Mouse (Mus musculus): ENCODE measurements around the gene Gpd1.
"Not testable (repeated sequence)": the region's sequence is repeated elsewhere in the genome, so short reads cannot be mapped to it uniquely, and the experiment has no call there.

The Gpd1 gene

DNA sequence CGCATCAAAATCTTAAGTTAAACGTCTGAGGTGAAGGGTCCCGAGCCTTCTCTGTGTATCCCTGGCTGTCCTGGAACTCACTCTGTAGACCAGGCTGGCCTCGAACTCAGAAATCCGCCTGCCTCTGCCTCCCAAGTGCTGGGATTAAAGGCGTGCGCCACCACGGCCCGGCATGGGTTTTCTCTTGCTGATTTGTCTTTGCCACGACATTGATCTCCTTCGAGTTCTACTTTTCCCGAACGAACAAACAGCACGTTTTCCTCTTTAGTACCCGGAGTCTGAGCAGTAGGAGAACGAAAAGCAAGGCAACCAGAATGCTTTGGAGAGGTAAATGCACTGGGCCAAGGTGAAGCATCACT, 15.7 kb upstream of the Gpd1 start:
- DNase-seq (ENCODE audit: low read depth, low spot score) = not testable (repeated sequence)

DNA sequence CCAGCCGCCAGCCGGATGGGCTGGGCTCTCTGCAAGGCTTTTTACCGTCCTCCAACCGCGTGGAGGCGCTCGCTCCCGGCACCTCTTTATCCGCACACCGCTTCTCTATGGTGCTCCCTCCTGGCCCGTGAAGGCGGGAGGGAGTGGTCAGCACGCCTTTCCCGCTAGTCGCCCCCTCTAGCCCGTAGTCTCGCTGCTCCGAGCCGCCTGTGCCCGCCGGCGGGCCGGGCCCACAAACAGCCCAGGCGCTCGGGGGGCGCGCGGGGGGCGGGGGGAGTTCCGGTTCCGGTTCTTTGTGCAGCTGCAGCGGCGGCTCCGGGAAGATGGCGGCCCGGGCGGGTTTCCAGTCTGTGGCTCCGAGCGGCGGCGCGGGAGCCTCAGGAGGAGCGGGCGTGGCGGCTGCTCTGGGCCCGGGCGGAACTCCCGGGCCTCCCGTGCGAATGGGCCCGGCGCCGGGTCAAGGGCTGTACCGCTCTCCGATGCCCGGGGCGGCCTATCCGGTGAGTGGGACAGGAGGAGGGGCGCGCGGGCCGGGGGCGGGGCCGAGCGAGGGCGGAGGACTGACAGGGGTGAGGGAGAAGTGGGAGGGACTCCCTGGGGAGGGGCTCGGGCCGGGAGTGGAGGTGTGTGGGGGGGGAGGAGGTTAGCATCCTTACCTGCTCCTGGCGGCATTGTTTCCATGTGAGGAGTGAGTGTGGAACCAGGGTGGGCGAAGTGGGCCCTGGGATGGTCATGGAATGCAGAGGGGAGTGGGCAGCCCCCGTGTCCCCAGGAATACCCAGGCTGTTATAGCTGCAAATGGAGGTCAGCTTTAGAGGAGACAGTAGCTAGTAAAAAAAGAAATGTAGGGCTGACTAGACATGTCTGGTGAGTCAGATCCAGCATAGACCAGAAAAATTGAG, 15.1 kb upstream of the Gpd1 start, which contains the start of gene Smarcd1:
Gene Smarcd1 (plus strand): TSS at position 131 of the 902 bp plus-strand sequence.
- DNase-seq (ENCODE audit: low read depth, low spot score) = peak; percentile 92

DNA sequence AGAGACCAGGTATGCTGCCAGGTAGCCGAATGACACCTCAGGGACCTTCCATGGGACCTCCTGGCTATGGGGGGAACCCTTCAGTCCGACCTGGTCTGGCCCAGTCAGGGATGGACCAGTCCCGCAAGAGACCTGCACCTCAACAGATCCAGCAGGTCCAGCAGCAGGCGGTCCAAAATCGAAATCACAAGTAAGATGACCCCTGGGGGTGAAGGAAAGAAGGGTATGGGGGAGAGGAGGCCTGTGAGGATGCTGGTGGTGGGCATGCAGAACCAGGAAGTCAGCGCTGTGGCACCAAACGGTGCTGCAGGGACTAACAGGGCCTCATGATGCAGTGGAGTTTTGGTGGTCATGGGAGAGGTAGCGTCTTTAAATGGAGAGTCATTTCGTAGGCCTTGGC, 14.2 kb upstream of the Gpd1 start:
- DNase-seq (ENCODE audit: low read depth, low spot score) = no peak

DNA sequence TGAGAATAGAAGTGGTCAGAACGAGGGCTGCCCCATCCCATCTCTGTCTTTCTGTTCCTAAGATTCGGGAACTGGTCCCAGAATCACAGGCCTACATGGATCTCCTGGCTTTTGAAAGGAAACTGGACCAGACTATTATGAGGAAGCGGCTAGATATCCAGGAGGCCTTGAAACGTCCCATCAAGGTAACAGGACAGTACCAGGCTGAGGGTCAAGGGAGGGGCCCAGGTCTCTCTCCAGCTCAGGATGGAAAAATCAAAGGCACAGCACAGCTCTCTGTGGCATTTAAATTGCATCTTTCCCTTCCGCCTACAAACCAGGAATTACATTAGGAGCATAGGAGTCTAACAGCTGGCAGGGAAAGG, 13.7 kb upstream of the Gpd1 start:
- DNase-seq (ENCODE audit: low read depth, low spot score) = no peak

DNA sequence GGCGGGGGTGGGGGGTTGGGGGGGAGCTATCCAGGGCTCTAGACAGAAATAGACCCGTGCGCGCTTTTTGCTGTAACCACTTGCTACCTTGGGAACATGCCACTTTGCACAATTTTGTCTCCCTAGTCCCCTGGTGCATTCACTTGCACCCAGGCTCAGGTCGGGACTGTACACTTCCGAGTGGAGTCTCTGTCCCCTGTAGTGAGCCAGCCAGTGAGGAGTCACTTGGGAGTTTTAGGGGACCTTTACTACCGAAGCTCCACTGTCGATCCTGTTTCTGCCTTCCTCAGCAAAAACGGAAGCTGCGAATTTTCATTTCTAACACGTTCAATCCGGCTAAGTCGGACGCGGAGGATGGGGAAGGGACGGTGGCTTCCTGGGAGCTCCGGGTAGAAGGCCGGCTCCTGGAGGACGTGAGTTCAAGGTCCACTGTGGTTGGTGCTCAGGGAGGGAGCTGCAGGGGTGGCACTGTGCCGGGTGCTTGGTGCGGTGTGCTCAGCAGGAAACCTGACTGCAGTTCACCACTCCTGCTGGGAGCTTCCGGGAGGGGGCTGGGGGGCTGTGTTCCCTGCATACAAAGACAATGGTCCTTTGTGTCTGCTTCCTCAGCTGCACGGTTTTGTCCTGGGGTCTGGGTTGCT, 13.2 kb upstream of the Gpd1 start:
- DNase-seq (ENCODE audit: low read depth, low spot score) = no peak

DNA sequence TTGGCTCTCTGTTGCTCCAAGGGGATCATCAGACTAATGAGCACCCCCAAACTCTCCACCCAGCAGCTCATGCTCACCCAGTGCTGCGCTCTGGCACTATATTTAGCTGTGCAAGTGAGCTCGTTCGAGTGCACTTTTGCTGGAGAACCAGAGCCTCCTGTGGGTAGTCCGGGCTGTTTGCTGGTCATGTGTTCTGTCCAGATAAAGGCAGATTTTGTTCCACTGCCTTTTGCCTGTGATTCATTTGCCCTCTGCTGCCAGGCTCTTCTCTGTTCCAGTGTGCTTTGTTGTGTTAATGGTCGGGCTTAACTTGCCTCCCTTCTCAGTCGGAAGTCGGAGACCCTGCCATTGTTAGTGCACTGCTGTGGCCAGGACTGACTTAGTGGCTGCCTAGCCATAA, 12.4 kb upstream of the Gpd1 start:
- no peak for DNase-seq (ENCODE audit: low read depth, low spot score)

DNA sequence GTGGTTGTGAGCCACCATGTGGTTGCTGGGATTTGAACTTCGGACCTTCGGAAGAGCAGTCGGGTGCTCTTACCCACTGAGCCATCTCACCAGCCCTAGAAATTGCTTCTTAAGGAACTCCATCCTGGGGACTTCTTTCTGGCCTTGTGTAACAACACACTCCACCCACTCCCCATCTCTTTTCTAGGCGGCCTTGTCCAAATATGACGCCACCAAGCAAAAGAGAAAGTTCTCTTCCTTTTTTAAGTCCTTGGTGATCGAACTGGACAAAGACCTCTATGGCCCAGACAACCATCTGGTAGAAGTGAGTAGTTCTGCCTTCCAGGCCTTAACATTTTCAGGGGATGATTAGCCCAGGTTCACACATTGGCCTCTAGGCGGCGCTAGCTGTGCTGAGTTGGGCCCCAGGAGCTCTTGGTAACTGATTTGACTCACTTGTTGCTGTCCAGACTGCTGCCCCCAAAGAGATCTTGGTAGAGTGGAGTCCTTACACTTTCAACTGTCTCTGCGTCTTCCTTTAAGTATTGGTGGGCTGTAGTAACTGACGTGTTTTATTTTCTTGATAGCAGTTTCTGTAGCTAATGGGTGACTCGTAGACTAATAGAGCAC, 11.8 kb upstream of the Gpd1 start, which contains the start of gene Gm17349:
Gene Gm17349 (minus strand): TSS at position 51 of the 609 bp plus-strand sequence.
- DNase-seq (ENCODE audit: low read depth, low spot score) = no peak

DNA sequence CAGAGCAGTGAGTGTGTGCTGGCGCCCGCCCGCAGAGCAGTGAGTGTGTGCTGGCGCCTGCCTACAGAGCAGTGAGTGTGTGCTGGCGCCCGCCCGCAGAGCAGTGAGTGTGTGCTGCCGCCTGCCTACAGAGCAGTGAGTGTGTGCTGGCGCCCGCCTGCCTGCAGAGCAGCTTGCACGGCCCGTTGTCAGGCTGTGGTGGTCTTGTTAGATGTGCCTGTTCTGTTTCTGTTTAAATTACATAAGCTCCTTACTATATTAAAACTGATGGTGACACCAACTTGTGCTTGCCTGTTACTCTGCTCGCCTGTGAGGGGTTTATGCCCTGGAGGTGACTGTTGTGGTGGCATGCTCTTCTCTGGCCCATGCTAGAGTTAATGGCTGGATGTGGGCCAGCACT, 9.1 kb upstream of the Gpd1 start:
- no peak for DNase-seq (ENCODE audit: low read depth, low spot score)

DNA sequence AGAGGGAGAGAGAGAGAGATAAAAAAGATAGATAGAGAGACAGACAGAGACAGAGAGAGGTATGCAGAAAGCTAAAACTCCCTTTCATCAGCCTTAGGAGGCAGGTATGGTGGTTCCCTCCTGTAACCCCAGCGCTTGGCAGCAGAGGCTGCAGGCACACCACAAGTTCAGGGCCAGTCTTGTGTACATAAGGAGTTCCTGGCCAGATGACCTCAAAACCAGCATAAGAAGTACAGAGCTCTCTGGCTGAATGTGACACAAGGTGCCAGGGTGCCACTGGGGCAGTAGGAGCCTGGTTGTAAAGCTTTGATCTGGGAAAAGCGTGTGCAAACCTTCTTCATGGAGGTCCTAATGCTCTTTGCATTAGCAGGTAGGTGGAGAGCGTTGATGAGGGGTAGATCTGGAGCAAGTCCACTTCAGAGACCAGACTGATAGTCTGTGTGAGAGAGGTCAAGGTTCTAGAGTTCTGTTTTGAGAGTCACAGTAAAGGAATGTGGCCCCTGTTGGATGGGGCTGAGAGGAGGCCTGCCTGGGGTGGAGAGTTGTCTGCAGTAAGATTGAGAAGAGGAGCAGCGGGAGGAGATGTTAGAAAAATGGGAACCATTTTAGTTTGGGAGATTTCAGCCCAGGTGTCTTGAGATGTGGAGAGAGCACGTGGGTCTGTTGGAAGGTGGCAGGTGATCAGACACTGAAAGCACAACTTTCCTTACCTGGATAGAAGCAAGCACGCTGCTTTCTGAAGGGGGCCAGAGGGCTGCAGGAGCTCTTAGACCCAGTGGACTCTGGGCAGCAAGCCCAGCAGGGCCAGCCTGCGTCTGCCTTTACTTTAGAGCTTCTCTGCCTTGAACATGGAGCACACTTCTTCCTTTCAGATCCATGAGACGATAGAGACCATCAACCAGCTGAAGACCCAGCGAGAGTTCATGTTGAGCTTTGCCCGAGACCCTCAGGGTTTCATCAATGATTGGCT, 6.8 kb upstream of the Gpd1 start:
- no peak for DNase-seq (ENCODE audit: low read depth, low spot score)

DNA sequence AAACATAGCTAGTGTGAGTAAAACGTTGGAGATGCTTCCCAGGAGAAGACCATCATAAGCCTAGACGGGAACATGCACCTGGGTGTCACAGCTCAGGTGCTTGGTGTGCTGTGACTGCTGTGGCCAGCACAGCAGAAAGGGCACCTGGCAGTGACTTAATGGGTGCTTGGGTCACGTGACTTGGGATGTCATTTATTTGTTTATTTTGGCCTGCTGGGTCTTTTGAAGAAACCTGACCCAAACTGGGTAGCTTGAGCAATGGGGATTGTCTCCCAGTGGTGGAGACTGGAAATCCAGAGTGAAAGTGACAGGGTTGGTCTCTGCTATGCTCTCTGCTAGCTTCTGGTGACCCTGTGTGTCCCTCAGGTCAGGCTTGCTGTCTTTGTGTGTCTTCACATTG, 5.8 kb upstream of the Gpd1 start:
- DNase-seq (ENCODE audit: low read depth, low spot score) = no peak

DNA sequence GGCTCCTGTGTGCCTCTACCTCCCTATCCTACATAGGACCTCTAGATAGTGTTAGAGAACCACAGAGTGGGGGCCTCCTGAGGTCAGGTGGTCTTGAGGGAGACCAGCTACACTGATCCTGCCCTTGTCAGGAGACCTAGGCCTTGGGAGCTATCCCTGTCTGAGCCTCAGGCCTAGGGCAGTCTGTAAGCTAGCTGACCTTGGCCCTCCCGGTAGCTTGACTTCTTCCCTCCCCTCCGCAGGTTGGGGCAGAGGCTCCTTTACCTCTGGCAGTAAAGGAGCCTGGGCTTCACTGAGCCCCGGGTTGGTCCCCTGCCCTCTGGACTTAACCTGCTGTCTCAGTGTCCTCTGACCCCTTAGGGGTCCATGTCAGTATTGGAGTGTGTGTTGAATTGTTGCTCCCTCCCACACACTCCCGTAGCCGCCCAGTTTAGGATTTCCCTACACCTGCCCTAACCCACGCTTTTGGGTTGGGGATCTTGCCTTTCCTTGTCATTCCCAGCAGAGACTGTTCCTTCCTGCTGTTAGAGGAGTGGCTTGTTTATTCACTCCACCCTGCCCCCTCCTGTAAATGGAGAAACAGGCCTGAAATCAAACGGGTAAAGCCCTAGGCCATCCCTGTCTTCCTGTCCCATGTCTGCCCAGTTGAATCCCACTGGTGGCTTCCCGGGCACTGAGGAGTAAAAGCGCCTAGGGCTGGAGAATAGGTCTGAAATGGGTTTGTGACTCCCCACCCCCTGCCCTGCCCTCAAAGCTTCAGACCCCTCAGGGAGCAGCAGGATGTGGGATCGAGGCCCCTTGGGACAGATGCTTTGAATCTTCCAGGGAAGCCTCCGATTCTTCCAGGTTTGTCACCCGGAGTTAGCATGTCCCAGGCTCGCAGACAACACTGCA, 4.4 kb upstream of the Gpd1 start:
- no peak for DNase-seq (ENCODE audit: low read depth, low spot score)

DNA sequence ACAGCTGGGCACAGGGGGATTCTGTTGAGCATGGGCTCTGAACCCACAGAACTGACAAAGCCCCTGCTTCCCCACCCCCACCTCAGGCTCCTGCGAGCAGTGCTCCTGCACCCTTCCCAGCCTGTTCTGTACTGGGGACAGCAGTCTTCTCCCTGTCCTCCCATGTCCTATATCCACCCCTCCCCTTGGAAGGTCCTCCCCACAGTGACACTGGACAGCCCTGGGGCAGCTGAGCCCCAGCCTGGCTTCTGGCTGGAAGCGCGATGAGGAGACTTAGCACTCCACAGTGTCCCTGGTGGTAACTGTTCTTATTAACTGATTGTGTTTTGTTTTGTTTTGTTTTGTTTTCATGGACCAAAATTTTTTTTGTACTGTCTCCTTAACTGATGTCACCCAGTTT, 3.7 kb upstream of the Gpd1 start:
- no peak for DNase-seq (ENCODE audit: low read depth, low spot score)

DNA sequence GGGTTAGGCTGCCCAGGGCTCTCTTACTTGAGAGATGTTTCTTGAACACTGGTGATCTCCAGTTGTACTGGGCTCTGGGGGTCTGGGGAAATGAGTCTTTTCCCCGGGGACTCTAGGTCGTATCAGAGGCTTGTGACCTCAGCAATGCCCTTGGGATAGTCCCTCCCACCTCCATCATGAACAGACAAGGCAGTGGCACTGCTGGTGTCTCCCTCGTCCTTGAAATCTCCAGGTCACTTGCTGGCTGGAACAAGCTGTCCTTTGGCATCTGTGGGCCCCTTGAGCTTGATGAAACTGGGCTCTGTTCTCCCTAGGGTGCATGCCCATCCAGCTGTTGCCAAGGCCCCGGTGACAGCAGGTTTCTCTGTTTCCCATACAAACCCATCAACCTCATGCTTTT, 3.1 kb upstream of the Gpd1 start:
- DNase-seq (ENCODE audit: low read depth, low spot score) = no peak

DNA sequence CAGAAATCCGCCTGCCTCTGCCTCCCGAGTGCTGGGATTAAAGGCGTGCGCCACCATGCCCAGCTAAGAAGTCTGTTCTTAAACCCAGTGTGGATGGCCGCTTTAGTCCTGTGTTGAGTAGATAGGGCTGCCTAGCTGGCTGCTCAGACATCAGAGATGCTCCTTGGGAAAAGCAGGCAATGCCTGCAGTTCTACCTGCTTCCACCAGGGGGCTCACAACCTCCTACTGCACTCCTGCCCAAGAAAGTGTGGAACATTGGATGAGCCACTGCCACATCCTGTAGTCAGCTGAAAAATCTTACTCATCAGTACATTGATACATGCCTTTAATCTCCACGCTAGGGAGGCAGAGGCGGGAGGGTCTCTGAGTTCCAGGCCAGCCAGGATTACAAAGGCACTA, 2.5 kb upstream of the Gpd1 start:
- DNase-seq (ENCODE audit: low read depth, low spot score) = no peak

DNA sequence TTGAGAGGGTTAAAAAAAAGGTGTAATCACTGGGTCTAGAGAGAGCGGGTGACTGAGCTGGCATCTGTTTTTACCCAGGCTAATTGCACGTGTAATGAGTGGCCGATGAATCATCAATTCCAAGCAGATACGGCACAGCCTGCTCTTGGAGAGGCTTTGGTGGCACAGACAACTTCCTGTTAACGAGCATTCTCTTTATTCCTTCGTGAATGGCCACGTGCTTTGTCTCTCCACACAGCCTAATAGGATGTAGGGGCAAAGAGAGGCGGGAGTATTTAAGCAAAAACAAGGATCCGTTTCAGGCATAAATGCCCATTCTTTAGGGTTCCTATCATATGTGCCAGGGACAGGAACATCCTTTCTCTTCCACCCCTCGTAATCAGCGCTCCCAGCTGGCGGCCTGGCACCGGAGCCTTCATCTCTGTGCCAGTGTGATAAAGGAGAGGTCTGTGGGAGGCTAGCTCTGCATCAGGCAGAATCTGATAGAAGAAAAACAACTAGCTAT, 1.9 kb upstream of the Gpd1 start:
- no peak for DNase-seq (ENCODE audit: low read depth, low spot score)

DNA sequence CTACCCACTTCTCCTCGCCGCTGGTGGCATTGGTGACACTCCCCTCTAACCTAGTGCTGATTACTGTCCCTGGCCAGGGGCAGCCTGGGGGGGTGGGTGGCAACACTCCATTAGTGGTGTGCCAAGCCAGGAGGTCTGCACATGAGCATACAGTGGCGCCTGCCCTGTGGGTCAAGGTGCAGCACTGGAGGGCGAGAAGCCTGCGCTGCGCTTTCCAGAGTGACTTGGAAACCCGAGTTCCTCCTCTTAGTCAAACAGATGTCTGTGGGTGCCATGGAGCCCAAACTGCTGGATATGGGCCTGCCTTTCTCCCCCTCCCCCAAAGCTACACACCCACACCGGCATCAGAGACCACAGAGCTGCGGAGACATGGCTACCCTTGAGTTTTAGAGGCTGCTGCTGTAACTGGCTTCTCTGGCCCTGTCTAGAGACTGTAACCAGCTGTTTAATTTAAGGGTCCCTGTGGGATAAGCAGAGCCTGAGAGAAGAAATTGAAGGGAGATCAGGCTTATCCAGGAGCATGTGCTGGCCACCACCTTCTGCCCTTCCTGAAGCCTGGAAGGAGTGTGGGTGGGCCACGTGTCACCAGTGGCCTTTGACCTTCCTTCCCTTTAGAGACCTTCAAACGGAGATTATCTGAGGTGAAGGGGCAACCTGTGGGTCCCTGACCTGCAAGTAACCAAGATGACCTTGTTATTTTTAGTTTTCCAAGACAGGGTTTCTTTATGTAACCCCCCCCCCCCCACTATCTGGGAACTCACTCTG, 1.2 kb upstream of the Gpd1 start:
- DNase-seq (ENCODE audit: low read depth, low spot score) = no peak

DNA sequence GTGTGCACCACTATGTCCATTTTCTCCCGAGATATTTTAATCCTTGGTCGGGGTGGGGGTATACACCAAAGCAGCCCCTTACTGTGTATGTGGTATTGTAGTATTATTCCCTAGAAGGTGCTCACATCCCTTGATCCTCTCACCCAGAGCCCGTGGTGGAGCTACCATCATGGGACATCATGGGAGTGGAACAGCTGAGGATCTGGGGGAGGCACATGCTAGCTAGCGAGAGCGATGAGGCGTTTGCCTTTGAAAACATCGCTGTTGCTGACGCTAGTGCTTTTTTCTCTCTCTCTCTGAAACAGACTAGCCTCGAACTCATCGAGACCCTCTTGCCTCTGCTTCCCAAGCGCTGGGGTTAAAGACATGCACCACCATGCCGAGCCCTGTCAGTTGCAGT, 501 bp upstream of the Gpd1 start:
- no peak for DNase-seq (ENCODE audit: low read depth, low spot score)

DNA sequence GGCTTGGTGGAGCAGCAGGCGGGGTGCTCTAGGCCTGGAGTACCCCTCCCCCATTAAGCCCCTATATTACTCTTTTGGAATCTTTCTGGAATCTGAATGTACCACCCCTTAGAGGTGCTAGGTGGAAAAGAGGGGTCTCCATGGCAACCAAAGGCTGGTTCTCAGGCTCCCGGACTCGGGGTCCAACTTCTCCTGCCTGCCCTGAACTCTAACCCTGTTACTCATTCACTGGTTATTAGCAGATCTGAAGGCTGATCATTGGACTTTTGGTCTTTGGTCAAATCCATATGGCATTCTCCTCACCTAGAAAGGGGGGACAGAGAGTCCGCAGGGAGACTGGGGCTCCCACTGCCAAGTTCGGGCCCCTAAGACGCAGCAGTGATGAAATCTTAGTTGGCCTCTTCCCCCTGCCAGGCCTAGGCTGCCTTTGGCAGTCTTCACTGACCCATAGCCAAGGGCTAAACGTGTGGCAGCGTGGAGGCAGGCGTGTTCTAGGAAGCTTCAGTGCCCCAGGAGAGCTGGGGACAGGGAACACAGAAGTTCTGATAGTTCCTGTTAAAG, 1.2 kb downstream of the Gpd1 start:
- no peak for DNase-seq (ENCODE audit: low read depth, low spot score)

DNA sequence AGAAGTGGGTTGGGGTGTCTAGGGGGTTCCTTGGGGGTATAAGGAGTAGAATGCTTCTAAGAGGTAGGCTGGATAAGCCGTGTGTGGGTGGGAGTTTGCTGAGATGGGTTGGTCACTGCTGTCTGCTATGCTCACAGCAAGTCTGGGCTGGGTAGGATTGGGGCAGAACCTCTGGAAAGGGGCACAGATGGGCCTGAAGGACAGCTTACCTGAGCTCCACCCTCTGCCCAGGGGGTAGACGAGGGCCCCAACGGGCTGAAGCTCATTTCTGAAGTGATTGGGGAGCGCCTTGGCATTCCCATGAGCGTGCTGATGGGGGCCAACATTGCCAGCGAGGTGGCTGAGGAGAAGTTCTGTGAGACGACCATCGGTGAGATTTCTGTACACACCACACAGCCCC, 2.5 kb downstream of the Gpd1 start:
- no peak for DNase-seq (ENCODE audit: low read depth, low spot score)

Measured in retina, postnatal 7 days (tissue).